Mouse (Mus musculus) liver, embryonic 14.5 days (tissue): ENCODE results near the gene Ndufaf8.

ENCODE experiments used
- CTCF ChIP-seq: IDR thresholded peaks from 2 replicates; pipeline ENCODE4 v1.5.1; 2016; ENCODE audit warnings: antibody characterized with exemption, low read depth, control low read depth
- EP300 ChIP-seq: IDR thresholded peaks from 2 replicates; pipeline ENCODE4 v1.6.1; 2016; ENCODE audit warnings: antibody characterized with exemption, low read depth

- no peak for TF ChIP-seq CTCF
- TF ChIP-seq EP300, result no peak
Observed at GRCm38 (mm10) chr11:120107796-120108195, 9.1 kb downstream of the Ndufaf8 start.
